ENCODE assay signal across 19 mouse cellular contexts in genomic region chr2:171228229-171228628, GRCm38 (mm10).
A peak's percentile ranks its signal among the peaks of the same experiment; 100 is the strongest.
DNase-seq lines count a peak whose midpoint lies in the region; ATAC-seq lines count a peak whose summit lies in the region.
"Had no signal": no experiment of that assay in that cellular context is flagged by ENCODE, and none has a peak within 500 bp of the region (broad histone marks: within the 10 kb centered on the region; RNA-seq: fewer than 3 reads in every experiment).

No protein-coding gene starts in this region.

- H3K36me3 ChIP-seq in forebrain, embryonic 12.5 days (replicated peaks) = no peaks in the 10 kb centered on the region
- no peaks in the 10 kb centered on the region for H3K36me3 ChIP-seq in forebrain, embryonic 11.5 days (ENCODE audit: control insufficient read depth, insufficient read depth, low read length)
- H3K36me3 ChIP-seq in hindbrain, embryonic 10.5 days = no peaks in the 10 kb centered on the region
- H3K36me3 ChIP-seq in hindbrain, embryonic 13.5 days = no peaks in the 10 kb centered on the region
- H3K36me3 ChIP-seq: embryonic facial prominence, embryonic 15.5 days; forebrain, embryonic 10.5 days; heart, embryonic 12.5 days; hindbrain, embryonic 12.5 days; intestine, embryonic 15.5 days had no signal

- no peak overlapping the region for H3K9ac ChIP-seq in forebrain, embryonic 12.5 days
- no peak overlapping the region for H3K9ac ChIP-seq in forebrain, embryonic 11.5 days (ENCODE audit: low read length)
- H3K9ac ChIP-seq in hindbrain, embryonic 13.5 days = no peak overlapping the region
- H3K9ac ChIP-seq: embryonic facial prominence, embryonic 15.5 days; heart, embryonic 12.5 days; hindbrain, embryonic 12.5 days; intestine, embryonic 15.5 days had no signal

- 0 out of 2 replicates have a peak, but pooled peaks have one; percentile 27 for ATAC-seq in forebrain, embryonic 12.5 days (ENCODE audit: low FRiP score)
- ATAC-seq in forebrain, embryonic 11.5 days (replicated peaks; ENCODE audit: low FRiP score) = no peak; the same call in 1 of the 2 replicates
- no peak for ATAC-seq in hindbrain, embryonic 13.5 days (ENCODE audit: low FRiP score)
- no peak for ATAC-seq in megakaryocyte-erythroid progenitor cell, adult 5-6 weeks (replicated peaks; ENCODE audit: low FRiP score, low TSS enrichment, poor library complexity, severe bottlenecking)
- ATAC-seq: intestine, embryonic 15.5 days had no signal

- H3K27me3 ChIP-seq in forebrain, embryonic 12.5 days = no peaks in the 10 kb centered on the region
- no peaks in the 10 kb centered on the region for H3K27me3 ChIP-seq in forebrain, embryonic 11.5 days (ENCODE audit: control insufficient read depth, insufficient read depth, low read length)
- no peaks in the 10 kb centered on the region for H3K27me3 ChIP-seq in hindbrain, embryonic 10.5 days (ENCODE audit: insufficient read depth, poor library complexity, severe bottlenecking)
- H3K27me3 ChIP-seq in hindbrain, embryonic 13.5 days = no peaks in the 10 kb centered on the region
- H3K27me3 ChIP-seq: embryonic facial prominence, embryonic 15.5 days; heart, embryonic 12.5 days; hindbrain, embryonic 12.5 days; intestine, embryonic 15.5 days had no signal

- H3K4me2 ChIP-seq in forebrain, embryonic 12.5 days = no peak overlapping the region
- no peak overlapping the region for H3K4me2 ChIP-seq in forebrain, embryonic 11.5 days (ENCODE audit: low read depth, low read length, severe bottlenecking)
- no peak overlapping the region for H3K4me2 ChIP-seq in hindbrain, embryonic 13.5 days
- H3K4me2 ChIP-seq: embryonic facial prominence, embryonic 15.5 days; heart, embryonic 12.5 days; hindbrain, embryonic 12.5 days; intestine, embryonic 15.5 days had no signal

- 38% methylated on average over 3 of the region's 3 CpGs for WGBS in forebrain, embryonic 12.5 days
- 31% methylated on average over 3 of the region's 3 CpGs for WGBS in forebrain, embryonic 11.5 days
- WGBS in hindbrain, embryonic 10.5 days = 52% methylated on average over 3 of the region's 3 CpGs
- 42% methylated on average over 3 of the region's 3 CpGs for WGBS in hindbrain, embryonic 13.5 days

- no peak overlapping the region for H3K4me3 ChIP-seq in forebrain, embryonic 12.5 days (replicated peaks)
- no peak overlapping the region for H3K4me3 ChIP-seq in forebrain, embryonic 11.5 days (ENCODE audit: low read depth, low read length)
- H3K4me3 ChIP-seq in hindbrain, embryonic 10.5 days = no peak overlapping the region
- H3K4me3 ChIP-seq in hindbrain, embryonic 13.5 days = no peak overlapping the region
- H3K4me3 ChIP-seq: embryonic facial prominence, embryonic 15.5 days; erythroblast, embryonic 14.5 days; forebrain, embryonic 10.5 days; heart, adult 2 months; heart, embryonic 12.5 days; hindbrain, embryonic 12.5 days; intestine, embryonic 15.5 days had no signal

- no peak overlapping the region for H3K27ac ChIP-seq in forebrain, embryonic 12.5 days
- no peak overlapping the region for H3K27ac ChIP-seq in forebrain, embryonic 11.5 days (ENCODE audit: low read depth, low read length)
- H3K27ac ChIP-seq in hindbrain, embryonic 10.5 days = 0 out of 2 replicates have a peak overlapping the region, but pooled peaks have one; percentile 12
- H3K27ac ChIP-seq in hindbrain, embryonic 13.5 days = no peak overlapping the region
- H3K27ac ChIP-seq: embryonic facial prominence, embryonic 15.5 days; forebrain, embryonic 10.5 days; heart, adult 2 months; hindbrain, embryonic 12.5 days; intestine, embryonic 15.5 days had no signal

- no peaks in the 10 kb centered on the region for H3K4me1 ChIP-seq in forebrain, embryonic 12.5 days
- no peaks in the 10 kb centered on the region for H3K4me1 ChIP-seq in forebrain, embryonic 11.5 days (replicated peaks; ENCODE audit: control insufficient read depth, insufficient read depth, low read length)
- H3K4me1 ChIP-seq in hindbrain, embryonic 10.5 days (replicated peaks) = peaks cover 4% of the 10 kb centered on the region; the same call in 1 of the 2 replicates
- no peaks in the 10 kb centered on the region for H3K4me1 ChIP-seq in hindbrain, embryonic 13.5 days (replicated peaks)
- H3K4me1 ChIP-seq: embryonic facial prominence, embryonic 15.5 days; heart, embryonic 12.5 days; hindbrain, embryonic 12.5 days; intestine, embryonic 15.5 days had no signal

- no peaks in the 10 kb centered on the region for H3K9me3 ChIP-seq in forebrain, embryonic 12.5 days
- no peaks in the 10 kb centered on the region for H3K9me3 ChIP-seq in forebrain, embryonic 11.5 days (ENCODE audit: control insufficient read depth, low read length)
- H3K9me3 ChIP-seq in hindbrain, embryonic 10.5 days = peaks cover 3% of the 10 kb centered on the region; the same call in 1 of the 2 replicates
- H3K9me3 ChIP-seq in hindbrain, embryonic 13.5 days = no peaks in the 10 kb centered on the region
- H3K9me3 ChIP-seq: embryonic facial prominence, embryonic 15.5 days; forebrain, embryonic 10.5 days; heart, embryonic 12.5 days; hindbrain, embryonic 12.5 days; intestine, embryonic 15.5 days had no signal

- no peak for DNase-seq in forebrain, embryonic 11.5 days (ENCODE audit: low spot score)
- no peak for DNase-seq in hindbrain, embryonic 10.5 days (ENCODE audit: low spot score)
- DNase-seq in layer of hippocampus, adult 9-11 months = peak; percentile 22
- no peak for DNase-seq in layer of hippocampus, adult 9-10 months (ENCODE audit: low spot score)
- DNase-seq: adrenal gland, postnatal 10 days; cerebellum, adult 18-20 months; cerebellum, adult 9-11 months; cerebellum, postnatal 36 days; gastrocnemius, postnatal 10 days; heart, adult 2 months had no signal
